Mouse (Mus musculus) layer of hippocampus, adult 8-10 months (tissue): ENCODE results near the gene Tmbim7. TPM values are rescaled to one million over a fixed set of nuclear protein-coding genes. Genes with fewer than 3 reads are reported as not detected.
"Not testable (repeated sequence)": the region's sequence is repeated elsewhere in the genome, so short reads cannot be mapped to it uniquely, and the experiment has no call there.

Experiments
- DNase-seq, 2 experiments: peaks; one replicate each; pipeline ENCODE4 v3.0.0; 2022; ENCODE audit warnings: low spot score in 2 of 2
- total RNA-seq, 4 experiments: library from RNA; stranded (reverse); gene quantifications; 2 replicates each; pipeline ENCODE4 v1.2.4; 2022

Gene Tmbim7
- total RNA-seq, result not detected

GRCm38 (mm10) chr5:3650881-3651280 lies at the start of gene Tmbim7:
Gene Tmbim7, plus strand, starts transcription at chr5:3651181.
- no peak for DNase-seq

- DNase-seq, result no peak
These were observed 43.9 kb upstream of the Tmbim7 start for GRCm38 (mm10) chr5:3607114-3607513.

GRCm38 (mm10) chr5:3609241-3609640 lies 41.7 kb upstream of the Tmbim7 start:
- no peak for DNase-seq

- not testable (repeated sequence) for DNase-seq
These were observed 39.1 kb upstream of the Tmbim7 start for GRCm38 (mm10) chr5:3611835-3612234.

GRCm38 (mm10) chr5:3620486-3620885 lies 30.5 kb upstream of the Tmbim7 start:
- DNase-seq, result no peak

- no peak for DNase-seq
These were observed 20.9 kb upstream of the Tmbim7 start for GRCm38 (mm10) chr5:3630055-3630454.

- DNase-seq, result no peak
These were observed 19.3 kb upstream of the Tmbim7 start for GRCm38 (mm10) chr5:3631512-3632271.

GRCm38 (mm10) chr5:3632285-3632684 lies 18.7 kb upstream of the Tmbim7 start:
- no peak for DNase-seq

- no peak for DNase-seq
These were observed 17.7 kb upstream of the Tmbim7 start for GRCm38 (mm10) chr5:3633315-3633714.

- no peak for DNase-seq
These were observed 17.0 kb upstream of the Tmbim7 start for GRCm38 (mm10) chr5:3633951-3634350.

- no peak for DNase-seq
These were observed 15.7 kb upstream of the Tmbim7 start for GRCm38 (mm10) chr5:3635286-3635685.

GRCm38 (mm10) chr5:3644621-3645020 lies 6.4 kb upstream of the Tmbim7 start:
- DNase-seq, result no peak

GRCm38 (mm10) chr5:3645326-3645725 lies 5.7 kb upstream of the Tmbim7 start:
- no peak for DNase-seq

GRCm38 (mm10) chr5:3646539-3646938 lies 4.4 kb upstream of the Tmbim7 start:
- DNase-seq, result no peak

GRCm38 (mm10) chr5:3646991-3647707 lies 3.8 kb upstream of the Tmbim7 start:
- DNase-seq, result no peak

GRCm38 (mm10) chr5:3647708-3648121 lies 3.3 kb upstream of the Tmbim7 start:
- peak; percentile 82 to 83 for DNase-seq

- DNase-seq, result no peak
These were observed 2.7 kb upstream of the Tmbim7 start for GRCm38 (mm10) chr5:3648206-3648848.

- DNase-seq, result no peak
These were observed 2.2 kb upstream of the Tmbim7 start for GRCm38 (mm10) chr5:3648849-3649210.

- no peak for DNase-seq
These were observed 640 bp downstream of the Tmbim7 start for GRCm38 (mm10) chr5:3651621-3652020.

GRCm38 (mm10) chr5:3652903-3653575 lies 2.1 kb downstream of the Tmbim7 start:
- not testable (repeated sequence) for DNase-seq

- no peak for DNase-seq
These were observed 2.8 kb downstream of the Tmbim7 start for GRCm38 (mm10) chr5:3653801-3654200.

- no peak for DNase-seq
These were observed 6.1 kb downstream of the Tmbim7 start, which contains the start of gene Gatad1 for GRCm38 (mm10) chr5:3657085-3657484. Gene Gatad1, minus strand, starts transcription at chr5:3657185.
